Mouse (Mus musculus): ENCODE data around the gene Osbpl5. TPM values are rescaled to one million over a fixed set of nuclear protein-coding genes. Genes with fewer than 3 reads are reported as not detected.

Osbpl5 gene
- polyA plus RNA-seq, 1 experiment from 2014 or later, result 36.6 TPM

DNA sequence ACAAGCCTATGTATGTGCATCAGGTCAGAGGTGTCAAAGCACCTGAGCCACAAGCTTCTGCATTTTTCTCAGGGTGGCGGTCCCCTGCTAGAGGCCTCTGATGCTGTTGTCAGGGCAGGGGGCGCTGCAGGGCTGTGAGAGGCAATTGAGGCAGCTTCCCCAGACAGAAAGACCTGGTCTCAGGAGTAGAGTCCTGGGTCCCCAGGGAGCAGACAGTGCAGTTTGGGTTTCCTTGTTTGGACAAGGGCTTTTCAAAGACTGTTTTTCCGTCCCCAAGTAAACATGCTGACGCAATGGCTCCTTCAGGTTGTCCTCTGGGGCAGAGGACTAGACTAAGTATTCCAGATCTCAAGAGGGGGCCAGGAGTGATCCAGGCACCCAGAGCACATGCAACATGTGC is 30.4 kb downstream of the Osbpl5 start:
- Histone ChIP-seq H3K4me3 (no peak overlapping the region), H3K9me3 (replicated peaks) (no peaks in the 10 kb centered on the region), H3K27me3 (replicated peaks) (no peaks in the 10 kb centered on the region), H3K4me1 (replicated peaks) (peaks cover 36% of the 10 kb centered on the region), H3K9ac (no peak overlapping the region), H3K36me3 (peaks cover 13% of the 10 kb centered on the region), H3K4me2 (no peak overlapping the region), H3K27ac (ENCODE audit: poor library complexity, severe bottlenecking) (no peak overlapping the region)
- no peak for ATAC-seq (ENCODE audit: insufficient number of reproducible peaks, low FRiP score)
- 78% methylated on average over 4 of the region's 4 CpGs for WGBS

- Histone ChIP-seq H3K36me3 (peaks cover 13% of the 10 kb centered on the region), H3K4me2 (no peak overlapping the region), H3K27me3 (replicated peaks) (no peaks in the 10 kb centered on the region), H3K9ac (no peak overlapping the region), H3K9me3 (replicated peaks) (no peaks in the 10 kb centered on the region), H3K4me1 (replicated peaks) (peaks cover 26% of the 10 kb centered on the region), H3K4me3 (no peak overlapping the region), H3K27ac (ENCODE audit: poor library complexity, severe bottlenecking) (no peak overlapping the region)
- ATAC-seq (ENCODE audit: insufficient number of reproducible peaks, low FRiP score), result no peak
- WGBS, result 83% methylated on average over 4 of the region's 4 CpGs
These were observed 32.9 kb downstream of the Osbpl5 start for GRCm38 (mm10) chr7:143723841-143724240.

GRCm38 (mm10) chr7:143722646-143723045 is 34.1 kb downstream of the Osbpl5 start:
- Histone ChIP-seq H3K9ac (no peak overlapping the region), H3K36me3 (peaks cover 10% of the 10 kb centered on the region), H3K9me3 (replicated peaks) (no peaks in the 10 kb centered on the region), H3K4me3 (no peak overlapping the region), H3K27ac (ENCODE audit: poor library complexity, severe bottlenecking) (no peak overlapping the region), H3K4me2 (no peak overlapping the region), H3K27me3 (replicated peaks) (no peaks in the 10 kb centered on the region), H3K4me1 (replicated peaks) (peaks cover 28% of the 10 kb centered on the region)
- ATAC-seq (ENCODE audit: insufficient number of reproducible peaks, low FRiP score), result no peak
- 81% methylated on average over 5 of the region's 5 CpGs for WGBS

DNA sequence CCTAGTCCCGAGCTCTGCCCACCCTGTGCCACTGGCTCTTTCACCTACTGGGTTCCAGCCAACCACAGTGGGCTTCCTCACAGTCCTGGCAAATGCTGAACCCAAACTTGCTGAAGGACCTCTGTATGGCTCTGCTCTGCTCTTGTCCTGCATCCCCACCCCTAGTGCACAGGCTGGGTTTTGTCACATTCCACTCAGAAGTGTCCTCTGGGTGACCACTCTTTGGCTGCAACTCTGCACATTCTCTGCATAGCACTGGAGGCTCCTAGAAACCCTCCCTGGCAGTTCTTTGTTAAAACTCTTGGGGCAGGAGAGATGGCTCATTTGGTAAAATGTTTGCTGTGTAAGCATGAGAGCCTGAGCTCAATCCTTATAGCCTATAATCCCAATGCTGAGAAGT is 39.0 kb downstream of the Osbpl5 start:
- Histone ChIP-seq H3K36me3 (peaks cover 33% of the 10 kb centered on the region), H3K27ac (ENCODE audit: poor library complexity, severe bottlenecking) (peak overlapping the region; percentile 77), H3K4me2 (peak overlapping the region; percentile 3; the same call in 1 of the 2 replicates), H3K4me3 (no peak overlapping the region), H3K4me1 (replicated peaks) (peaks cover 51% of the 10 kb centered on the region), H3K27me3 (replicated peaks) (no peaks in the 10 kb centered on the region), H3K9ac (no peak overlapping the region), H3K9me3 (replicated peaks) (no peaks in the 10 kb centered on the region)
- ATAC-seq (ENCODE audit: insufficient number of reproducible peaks, low FRiP score), result no peak
- 73% methylated on average over 1 of the region's 1 CpGs for WGBS

- 71% methylated on average over 4 of the region's 4 CpGs for WGBS
- no peaks in the 10 kb centered on the region for H3K27me3 ChIP-seq (replicated peaks)
- H3K36me3 ChIP-seq, result peaks cover 66% of the 10 kb centered on the region
- no peak overlapping the region for H3K4me2 ChIP-seq
- peaks cover 52% of the 10 kb centered on the region for H3K4me1 ChIP-seq (replicated peaks)
- peak; percentile 24; the same call in 1 of the 2 replicates for ATAC-seq (ENCODE audit: insufficient number of reproducible peaks, low FRiP score)
- no peak overlapping the region for H3K4me3 ChIP-seq
- H3K27ac ChIP-seq (ENCODE audit: poor library complexity, severe bottlenecking), result no peak overlapping the region
- H3K9ac ChIP-seq, result no peak overlapping the region
- no peaks in the 10 kb centered on the region for H3K9me3 ChIP-seq (replicated peaks)
These were observed 43.4 kb downstream of the Osbpl5 start for GRCm38 (mm10) chr7:143713421-143713820.

- ATAC-seq (ENCODE audit: insufficient number of reproducible peaks, low FRiP score), result no peak
- Histone ChIP-seq H3K36me3 (peaks cover 71% of the 10 kb centered on the region), H3K9ac (no peak overlapping the region), H3K4me3 (no peak overlapping the region), H3K4me1 (replicated peaks) (peaks cover 47% of the 10 kb centered on the region), H3K9me3 (replicated peaks) (no peaks in the 10 kb centered on the region), H3K4me2 (no peak overlapping the region), H3K27ac (ENCODE audit: poor library complexity, severe bottlenecking) (no peak overlapping the region), H3K27me3 (replicated peaks) (no peaks in the 10 kb centered on the region)
- WGBS, result 80% methylated on average over 8 of the region's 8 CpGs
These were observed 43.9 kb downstream of the Osbpl5 start for GRCm38 (mm10) chr7:143712771-143713348.

- H3K36me3 ChIP-seq, result peaks cover 76% of the 10 kb centered on the region
- H3K27ac ChIP-seq (ENCODE audit: poor library complexity, severe bottlenecking), result peak overlapping the region; percentile 24; the same call in 1 of the 2 replicates
- 0 out of 2 replicates have a peak overlapping the region, but pooled peaks have one; percentile 26 for H3K9ac ChIP-seq
- H3K4me1 ChIP-seq (replicated peaks), result peaks cover 38% of the 10 kb centered on the region
- no peak overlapping the region for H3K4me2 ChIP-seq
- no peaks in the 10 kb centered on the region for H3K27me3 ChIP-seq (replicated peaks)
- 67% methylated on average over 4 of the region's 4 CpGs for WGBS
- no peaks in the 10 kb centered on the region for H3K9me3 ChIP-seq (replicated peaks)
- no peak overlapping the region for H3K4me3 ChIP-seq
- ATAC-seq (ENCODE audit: insufficient number of reproducible peaks, low FRiP score), result no peak
These were observed 44.8 kb downstream of the Osbpl5 start for GRCm38 (mm10) chr7:143712023-143712422.

GRCm38 (mm10) chr7:143711381-143711780 is 45.4 kb downstream of the Osbpl5 start:
- Histone ChIP-seq H3K9ac (no peak overlapping the region), H3K4me3 (no peak overlapping the region), H3K9me3 (replicated peaks) (no peaks in the 10 kb centered on the region), H3K36me3 (peaks cover 77% of the 10 kb centered on the region), H3K27ac (ENCODE audit: poor library complexity, severe bottlenecking) (no peak overlapping the region), H3K4me1 (replicated peaks) (peaks cover 32% of the 10 kb centered on the region), H3K27me3 (replicated peaks) (no peaks in the 10 kb centered on the region), H3K4me2 (no peak overlapping the region)
- ATAC-seq (ENCODE audit: insufficient number of reproducible peaks, low FRiP score), result no peak
- 70% methylated on average over 7 of the region's 7 CpGs for WGBS

DNA sequence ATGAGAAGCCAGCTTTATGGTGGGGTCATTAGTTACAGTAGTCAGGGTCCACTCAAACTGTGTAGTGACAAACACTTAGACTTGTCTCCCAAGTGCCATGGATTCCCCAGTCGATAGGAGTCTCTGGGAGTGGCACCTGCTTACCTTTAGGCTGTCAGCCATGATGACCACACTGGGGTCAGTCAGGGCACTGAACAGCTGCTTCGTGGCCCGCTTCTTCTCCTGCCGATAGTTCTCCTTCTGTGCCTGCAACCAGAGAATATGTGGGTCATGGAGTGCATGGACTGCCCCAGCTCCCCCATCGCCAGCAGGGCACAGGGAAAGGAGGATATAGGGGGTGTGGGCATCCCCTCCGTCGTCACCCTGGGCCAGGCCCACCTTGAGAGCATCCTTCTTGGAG is 47.4 kb downstream of the Osbpl5 start:
- Histone ChIP-seq H3K4me1 (replicated peaks) (peaks cover 21% of the 10 kb centered on the region), H3K4me2 (no peak overlapping the region), H3K4me3 (no peak overlapping the region), H3K27ac (ENCODE audit: poor library complexity, severe bottlenecking) (no peak overlapping the region), H3K9me3 (replicated peaks) (no peaks in the 10 kb centered on the region), H3K36me3 (peaks cover 83% of the 10 kb centered on the region), H3K27me3 (replicated peaks) (no peaks in the 10 kb centered on the region; the same call in 1 of the 2 replicates), H3K9ac (no peak overlapping the region)
- ATAC-seq (ENCODE audit: insufficient number of reproducible peaks, low FRiP score), result no peak
- 78% methylated on average over 7 of the region's 7 CpGs for WGBS

GRCm38 (mm10) chr7:143706697-143707438 is 49.9 kb downstream of the Osbpl5 start:
- H3K4me2 ChIP-seq, result no peak overlapping the region
- H3K4me3 ChIP-seq, result no peak overlapping the region
- H3K9ac ChIP-seq, result no peak overlapping the region
- no peaks in the 10 kb centered on the region; the same call in 1 of the 2 replicates for H3K27me3 ChIP-seq (replicated peaks)
- H3K27ac ChIP-seq (ENCODE audit: poor library complexity, severe bottlenecking), result no peak overlapping the region
- H3K9me3 ChIP-seq (replicated peaks), result no peaks in the 10 kb centered on the region
- peak; percentile 50; the same call in 1 of the 2 replicates for ATAC-seq (ENCODE audit: insufficient number of reproducible peaks, low FRiP score)
- peaks cover 87% of the 10 kb centered on the region for H3K36me3 ChIP-seq
- 33% methylated on average over 7 of the region's 7 CpGs for WGBS
- H3K4me1 ChIP-seq (replicated peaks), result peaks cover 3% of the 10 kb centered on the region

DNA sequence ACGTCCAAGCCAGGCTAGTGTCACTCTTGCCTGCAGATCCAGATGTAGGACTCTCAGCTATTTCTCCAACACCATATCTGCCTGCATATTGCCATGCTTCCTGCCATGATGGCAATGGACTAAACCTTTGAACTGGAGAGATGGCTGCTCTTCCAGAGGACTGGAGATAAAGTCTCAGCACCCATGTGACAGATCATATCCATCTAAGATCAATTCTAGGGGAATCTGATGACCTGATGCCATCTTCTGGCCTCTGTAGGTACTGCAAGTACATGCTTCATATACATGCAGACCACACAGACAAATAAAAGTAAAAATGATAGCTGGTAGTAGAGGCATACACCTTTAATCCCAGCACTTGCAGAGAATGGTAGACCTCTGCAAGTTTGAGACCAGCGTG is 60.6 kb downstream of the Osbpl5 start:
- WGBS, result 55% methylated on average over 2 of the region's 2 CpGs
- no peaks in the 10 kb centered on the region for H3K9me3 ChIP-seq (replicated peaks)

More for the DNA sequence above, 60.6 kb downstream of the Osbpl5 start:
- H3K4me3 ChIP-seq, result no peak overlapping the region
- no peaks in the 10 kb centered on the region for H3K27me3 ChIP-seq (replicated peaks)
- ATAC-seq (ENCODE audit: insufficient number of reproducible peaks, low FRiP score), result no peak
- no peak overlapping the region for H3K9ac ChIP-seq
- peaks cover 88% of the 10 kb centered on the region for H3K36me3 ChIP-seq
- H3K4me2 ChIP-seq, result no peak overlapping the region
- H3K4me1 ChIP-seq (replicated peaks), result peaks cover 6% of the 10 kb centered on the region
- no peak overlapping the region for H3K27ac ChIP-seq (ENCODE audit: poor library complexity, severe bottlenecking)
